Mouse (Mus musculus) embryonic fibroblast, embryonic 13.5 days (primary cell): ENCODE measurements at regions not wholly inside any gene's neighbourhood (a gene's known extent, or its start where the extent isn't known, plus 50 kb on each side); places are given as distances from the start of the nearest gene placed in this dataset.

ENCODE experiments used
- CTCF ChIP-seq: IDR thresholded peaks from 2 replicates; pipeline ENCODE4 v1.5.1; 2011; ENCODE audit warnings: mild to moderate bottlenecking, control low read depth, low read length, moderate library complexity, borderline replicate concordance; ENCODE audit not compliant: insufficient read depth
- POLR2A ChIP-seq: IDR thresholded peaks from 2 replicates; pipeline ENCODE4 v1.6.1; 2011; ENCODE audit warnings: low read depth, mild to moderate bottlenecking, control low read depth, low read length, moderate library complexity

- no peak for TF ChIP-seq CTCF
- TF ChIP-seq POLR2A: no peak
Measured at GRCm38 (mm10) chr2:173344221-173344620, 67.9 kb upstream of the Pmepa1 start.
